Mouse (Mus musculus) embryonic fibroblast, embryonic 13.5 days (primary cell): Measurements from ENCODE around the gene Itk.

ENCODE experiments used
- CTCF ChIP-seq: IDR thresholded peaks from 2 replicates; pipeline ENCODE4 v1.5.1; 2011; ENCODE audit warnings: mild to moderate bottlenecking, control low read depth, low read length, moderate library complexity, borderline replicate concordance; ENCODE audit not compliant: insufficient read depth
- POLR2A ChIP-seq: IDR thresholded peaks from 2 replicates; pipeline ENCODE4 v1.6.1; 2011; ENCODE audit warnings: low read depth, mild to moderate bottlenecking, control low read depth, low read length, moderate library complexity

GRCm38 (mm10) chr11:46313851-46314250 is 75.5 kb downstream of the Itk start:
- TF ChIP-seq CTCF, result no peak
- no peak for TF ChIP-seq POLR2A
